Mouse (Mus musculus) cortical plate, adult 2 months (tissue): ENCODE measurements around the gene Mylk2. TPM values are rescaled to one million over a fixed set of nuclear protein-coding genes. Genes with fewer than 3 reads are reported as not detected.

Source experiments
- H3K27ac ChIP-seq: fragments of 200-500 bp; 2 replicates; pipeline ENCODE4 v1.5.1; 2012; ENCODE audit warnings: low read length, control low read depth, inconsistent platforms; ENCODE audit not compliant: insufficient read depth
- H3K4me1 ChIP-seq: fragments of 200-500 bp; 2 replicates; pipeline ENCODE4 v1.6.1; 2011; ENCODE audit warnings: low read length; ENCODE audit not compliant: control insufficient read depth, insufficient read depth
- H3K4me3 ChIP-seq: fragments of 200-500 bp; 2 replicates; pipeline ENCODE4 v1.5.1; 2011; ENCODE audit warnings: mild to moderate bottlenecking, low read length, control low read depth; ENCODE audit not compliant: insufficient read depth
- CTCF ChIP-seq: fragments of 200-500 bp; IDR thresholded peaks from 2 replicates; pipeline ENCODE4 v1.5.1; 2011; ENCODE audit warnings: mild to moderate bottlenecking, control low read depth, low read length; ENCODE audit not compliant: insufficient read depth; ENCODE audit errors: extremely low read depth
- POLR2A ChIP-seq: fragments of 200-500 bp; IDR thresholded peaks from 2 replicates; pipeline ENCODE4 v1.6.1; 2011; ENCODE audit warnings: mild to moderate bottlenecking, low read length, control low read depth; ENCODE audit not compliant: insufficient read depth; ENCODE audit errors: extremely low read depth
- polyA plus RNA-seq: library from polyadenylated mRNA; depleted of rRNA; stranded (reverse); fragments of >200 nt; gene quantifications from 2 replicates; pipeline ENCODE4 v1.2.3, GENCODE M21; 2012

Mylk2 gene
- polyA plus RNA-seq, 1 experiment: not detected

- no peaks in the 10 kb centered on the region; the same call in 1 of the 2 replicates for H3K4me1 ChIP-seq
- no peak overlapping the region for H3K4me3 ChIP-seq
- no peak for TF ChIP-seq CTCF
- no peak for TF ChIP-seq POLR2A
- H3K27ac ChIP-seq: no peak overlapping the region
Observed at GRCm38 (mm10) chr2:152909848-152910247, 1.3 kb upstream of the Mylk2 start.

DNA sequence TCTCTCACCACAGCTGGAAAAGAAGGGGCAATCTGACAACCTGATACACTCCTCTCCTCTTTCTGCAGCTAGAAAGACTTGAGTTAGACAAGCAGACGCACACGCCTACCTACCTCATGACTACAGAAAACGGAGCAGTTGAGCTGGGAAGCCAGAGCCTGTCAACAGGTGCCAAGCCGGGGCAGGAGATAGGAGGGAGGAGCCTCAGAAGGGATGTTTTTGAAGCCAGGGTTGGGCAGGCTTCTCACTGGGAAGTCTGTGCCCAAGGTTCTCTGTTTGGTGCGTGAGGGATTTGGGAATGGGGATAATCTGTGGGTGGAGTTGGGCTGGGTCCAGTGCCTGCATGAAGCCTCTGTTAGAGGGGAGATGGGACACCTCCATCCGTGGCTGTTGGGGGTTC, 280 bp downstream of the Mylk2 start:
- TF ChIP-seq POLR2A: no peak
- TF ChIP-seq CTCF: no peak
- no peak overlapping the region for H3K27ac ChIP-seq
- no peak overlapping the region for H3K4me3 ChIP-seq
- H3K4me1 ChIP-seq: no peaks in the 10 kb centered on the region

DNA sequence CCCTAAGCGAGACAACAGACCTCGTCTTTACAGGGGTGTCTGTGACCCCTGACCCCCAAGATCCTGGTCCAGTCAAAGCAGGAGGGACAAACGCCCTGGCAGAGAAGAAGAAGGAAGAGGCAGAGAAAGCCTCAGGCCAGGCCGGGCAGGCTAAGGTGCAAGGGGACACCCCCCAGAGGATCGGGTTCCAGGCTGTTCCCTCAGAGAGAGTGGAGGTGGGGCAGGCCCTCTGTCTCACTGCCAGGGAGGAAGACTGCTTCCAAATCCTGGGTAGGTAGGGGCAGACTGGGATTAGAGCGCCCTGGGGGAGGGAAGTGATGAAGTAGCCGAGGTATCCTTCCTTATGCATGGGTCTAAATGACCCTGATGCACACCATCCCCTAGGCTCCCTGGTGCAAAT, 2.3 kb downstream of the Mylk2 start:
- H3K4me1 ChIP-seq: no peaks in the 10 kb centered on the region
- H3K4me3 ChIP-seq: no peak overlapping the region
- TF ChIP-seq CTCF: no peak
- TF ChIP-seq POLR2A: no peak
- no peak overlapping the region for H3K27ac ChIP-seq

DNA sequence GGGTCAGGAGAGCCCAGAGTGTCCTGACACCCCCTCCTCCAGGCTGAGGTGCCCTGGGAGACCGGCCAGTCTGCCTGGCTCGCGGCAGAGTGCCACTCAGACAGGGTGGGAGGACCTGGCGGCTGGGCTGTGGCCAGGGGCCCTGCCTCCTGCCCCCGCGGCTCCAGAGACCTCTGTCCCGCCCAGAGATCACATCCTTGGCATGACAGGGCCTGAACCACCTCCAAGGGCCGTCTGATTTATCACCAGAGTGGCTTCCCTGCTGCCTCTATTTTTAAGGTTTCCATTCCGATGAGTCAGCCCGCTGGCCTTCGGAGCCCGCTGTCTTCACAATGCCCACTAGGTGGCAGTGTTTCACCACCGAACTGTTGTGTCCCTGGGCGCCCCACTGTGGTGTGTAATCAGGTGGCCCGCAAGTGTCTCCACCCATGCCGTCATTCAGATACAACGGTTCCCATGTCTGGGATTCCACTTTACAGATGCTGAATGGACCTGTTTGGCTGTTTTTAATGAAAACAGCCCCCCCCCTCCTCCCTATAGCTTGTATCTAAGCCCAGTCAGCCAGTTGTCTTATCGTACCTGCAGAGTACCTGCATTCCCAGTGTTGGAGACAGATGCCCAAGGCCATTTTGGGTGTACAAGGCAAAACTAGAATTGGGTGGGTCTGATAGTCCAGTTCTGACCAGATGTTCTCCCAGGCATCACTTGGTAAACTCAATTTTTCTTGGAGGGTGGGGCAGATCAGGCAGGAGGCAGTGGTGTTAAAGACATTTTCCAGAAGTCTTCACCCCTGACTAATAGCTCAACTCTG, 3.4 kb downstream of the Mylk2 start:
- Histone ChIP-seq H3K27ac (no peak overlapping the region), H3K4me1 (no peaks in the 10 kb centered on the region), H3K4me3 (no peak overlapping the region)
- TF ChIP-seq CTCF: peak; percentile 91
- TF ChIP-seq POLR2A: no peak

GRCm38 (mm10) chr2:152915453-152915852, 4.3 kb downstream of the Mylk2 start:
- Histone ChIP-seq H3K4me3 (no peak overlapping the region), H3K4me1 (no peaks in the 10 kb centered on the region), H3K27ac (no peak overlapping the region)
- no peak for TF ChIP-seq CTCF
- TF ChIP-seq POLR2A: no peak

DNA sequence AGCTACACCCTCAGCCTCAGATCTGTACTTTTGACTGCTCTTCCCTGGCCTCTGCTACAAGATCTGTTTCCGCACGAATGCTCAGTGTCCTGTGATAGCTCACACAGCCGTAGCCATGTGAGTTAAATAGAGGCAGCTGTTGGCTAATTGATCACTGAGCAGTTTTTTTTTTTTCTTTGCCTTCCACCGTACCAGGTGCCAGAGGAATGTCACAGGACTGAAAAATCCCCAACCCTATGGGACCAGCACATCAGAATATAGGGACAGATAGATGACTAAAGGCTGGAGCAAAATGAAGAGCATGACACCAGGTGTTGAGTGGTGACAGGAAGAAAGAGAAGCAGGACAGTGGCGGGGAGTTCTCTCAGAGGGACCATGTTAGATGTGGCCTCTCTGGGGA, 5.0 kb downstream of the Mylk2 start:
- no peak for TF ChIP-seq POLR2A
- TF ChIP-seq CTCF: no peak
- H3K27ac ChIP-seq: no peak overlapping the region
- H3K4me3 ChIP-seq: no peak overlapping the region
- no peaks in the 10 kb centered on the region for H3K4me1 ChIP-seq

- Histone ChIP-seq H3K4me1 (no peaks in the 10 kb centered on the region), H3K27ac (no peak overlapping the region), H3K4me3 (no peak overlapping the region)
- TF ChIP-seq POLR2A (no peak), CTCF (no peak)
Observed at GRCm38 (mm10) chr2:152917671-152918070, 6.5 kb downstream of the Mylk2 start.

DNA sequence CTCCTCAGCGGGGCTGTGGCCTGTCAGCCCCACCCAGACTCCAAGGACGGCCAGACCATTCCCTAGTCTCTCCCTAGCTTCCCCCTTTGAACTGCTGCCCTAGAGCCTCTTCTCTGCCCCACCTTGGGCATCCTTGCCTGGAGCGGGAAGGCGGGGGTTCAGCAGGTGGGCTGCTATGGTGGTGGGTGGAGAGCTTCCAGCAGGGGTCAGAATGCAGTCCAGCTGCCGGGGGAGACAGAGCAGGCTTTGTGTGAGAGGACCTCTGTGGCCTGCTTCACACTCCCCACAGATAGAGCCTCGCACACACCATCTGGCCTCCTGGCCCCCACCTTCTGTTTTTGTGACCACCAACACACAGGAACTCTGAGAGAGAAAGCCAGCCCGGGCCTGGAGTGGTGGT, 11.2 kb downstream of the Mylk2 start:
- no peaks in the 10 kb centered on the region for H3K4me1 ChIP-seq
- H3K4me3 ChIP-seq: no peak overlapping the region
- no peak for TF ChIP-seq CTCF
- TF ChIP-seq POLR2A: no peak
- H3K27ac ChIP-seq: no peak overlapping the region

DNA sequence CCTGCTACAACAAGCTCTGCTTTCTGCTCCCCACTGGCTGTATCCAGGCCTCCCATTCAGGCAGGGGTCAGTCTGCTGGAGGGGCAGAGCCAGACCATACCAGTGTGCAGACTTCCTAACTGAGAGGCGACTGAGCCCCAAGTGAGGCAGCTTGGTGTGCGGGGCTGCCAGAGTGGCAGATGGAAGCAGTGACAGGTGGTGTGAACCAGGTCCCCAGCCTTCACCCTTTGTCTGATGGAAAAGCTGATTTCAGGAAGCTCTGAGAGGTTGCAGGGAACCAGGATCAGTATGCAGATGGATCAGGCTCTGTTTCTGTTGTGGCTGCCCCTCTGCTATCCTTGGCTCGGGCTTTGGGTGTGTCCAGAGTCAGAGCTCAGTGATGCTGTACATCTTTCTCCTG, 12.5 kb downstream of the Mylk2 start:
- TF ChIP-seq CTCF (no peak), POLR2A (no peak)
- Histone ChIP-seq H3K4me1 (no peaks in the 10 kb centered on the region), H3K27ac (no peak overlapping the region), H3K4me3 (no peak overlapping the region)

GRCm38 (mm10) chr2:152924128-152924527, 13.0 kb downstream of the Mylk2 start:
- Histone ChIP-seq H3K4me1 (no peaks in the 10 kb centered on the region), H3K27ac (no peak overlapping the region), H3K4me3 (no peak overlapping the region)
- TF ChIP-seq CTCF (no peak), POLR2A (no peak)

GRCm38 (mm10) chr2:152924543-152924942, 13.4 kb downstream of the Mylk2 start:
- Histone ChIP-seq H3K27ac (no peak overlapping the region), H3K4me3 (no peak overlapping the region), H3K4me1 (no peaks in the 10 kb centered on the region)
- TF ChIP-seq CTCF (no peak), POLR2A (no peak)
